Mouse (Mus musculus) gastrocnemius, adult 2 months (tissue): ENCODE measurements around the gene B4galt4. TPM values are rescaled to one million over a fixed set of nuclear protein-coding genes. Genes with fewer than 3 reads are reported as not detected.
"Not testable (repeated sequence)": the region's sequence is repeated elsewhere in the genome, so short reads cannot be mapped to it uniquely, and the experiment has no call there.

Source experiments
- DNase-seq: peaks from one replicate; pipeline ENCODE4 v3.0.0; 2022
- H3K27ac ChIP-seq: fragments of 200-600 bp; 2 replicates; pipeline ENCODE4 v1.8.1; 2022; ENCODE audit warnings: mild to moderate bottlenecking
- H3K4me3 ChIP-seq: fragments of 200-600 bp; 2 replicates; pipeline ENCODE4 v1.8.1; 2022; ENCODE audit warnings: mild to moderate bottlenecking, moderate library complexity
- CTCF ChIP-seq: fragments of 200-600 bp; IDR thresholded peaks from 2 replicates; pipeline ENCODE4 v1.8.1; 2022; ENCODE audit warnings: antibody characterized with exemption, mild to moderate bottlenecking, moderate library complexity
- intact Hi-C: fragments of 180-260 bp; cut with DNase I; formaldehyde crosslinking; loops from one replicate; pipeline ENCODE4 v1.15.1; 2025
- total RNA-seq, 2 experiments: library from RNA; stranded (reverse); gene quantifications; 2 replicates each; pipeline ENCODE4 v1.2.3; 2021

B4galt4 gene
- total RNA-seq, 2 experiments from 2014 or later = 3.3 to 7.0 TPM

DNA sequence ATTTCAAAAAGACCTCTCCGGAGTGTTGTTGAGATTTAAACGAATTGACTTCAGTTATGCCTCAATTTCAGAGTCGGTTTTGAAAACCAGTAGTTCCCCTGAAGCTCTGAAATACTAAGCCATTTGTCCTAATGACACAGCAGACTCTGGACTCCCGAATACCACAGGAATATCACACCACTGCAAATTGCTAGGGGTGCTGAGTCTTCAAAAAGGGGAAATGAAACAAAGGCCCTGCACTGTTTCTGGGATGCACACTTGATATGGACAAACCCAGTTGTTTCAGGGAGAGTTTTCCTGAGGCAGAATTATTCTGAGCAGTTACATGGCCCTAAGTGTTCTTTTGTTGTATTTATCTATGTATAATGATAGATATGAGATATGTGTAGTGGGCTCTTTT, 30.8 kb upstream of the B4galt4 start:
- peak; percentile 3 for DNase-seq
- no peak for TF ChIP-seq CTCF
- Histone ChIP-seq H3K4me3 (peak overlapping the region; percentile 90), H3K27ac (peak overlapping the region; percentile 97)
- intact Hi-C loops = no loop called here

DNA sequence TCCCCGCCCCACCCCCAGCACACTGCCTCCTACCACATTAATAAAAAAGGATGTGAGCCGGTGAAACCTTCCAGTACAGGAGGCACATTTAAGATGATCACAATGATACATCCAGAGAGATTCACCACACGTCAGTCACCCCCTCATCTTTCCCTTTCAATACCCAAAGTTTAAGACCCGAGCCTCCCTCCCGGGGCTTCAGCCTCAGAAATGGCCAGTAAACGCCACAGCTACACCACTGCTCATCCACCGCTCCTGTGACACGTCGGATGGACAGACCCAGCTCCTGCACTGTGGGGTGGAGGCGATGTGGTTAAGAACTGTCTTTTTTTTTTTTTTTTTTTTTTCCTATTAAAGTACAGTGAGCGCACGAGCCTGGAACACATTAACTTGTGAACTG, 30.0 kb upstream of the B4galt4 start:
- intact Hi-C loops = no loop called here
- DNase-seq = peak; percentile 21
- Histone ChIP-seq H3K27ac (peak overlapping the region; percentile 97), H3K4me3 (peak overlapping the region; percentile 90)
- no peak for TF ChIP-seq CTCF

DNA sequence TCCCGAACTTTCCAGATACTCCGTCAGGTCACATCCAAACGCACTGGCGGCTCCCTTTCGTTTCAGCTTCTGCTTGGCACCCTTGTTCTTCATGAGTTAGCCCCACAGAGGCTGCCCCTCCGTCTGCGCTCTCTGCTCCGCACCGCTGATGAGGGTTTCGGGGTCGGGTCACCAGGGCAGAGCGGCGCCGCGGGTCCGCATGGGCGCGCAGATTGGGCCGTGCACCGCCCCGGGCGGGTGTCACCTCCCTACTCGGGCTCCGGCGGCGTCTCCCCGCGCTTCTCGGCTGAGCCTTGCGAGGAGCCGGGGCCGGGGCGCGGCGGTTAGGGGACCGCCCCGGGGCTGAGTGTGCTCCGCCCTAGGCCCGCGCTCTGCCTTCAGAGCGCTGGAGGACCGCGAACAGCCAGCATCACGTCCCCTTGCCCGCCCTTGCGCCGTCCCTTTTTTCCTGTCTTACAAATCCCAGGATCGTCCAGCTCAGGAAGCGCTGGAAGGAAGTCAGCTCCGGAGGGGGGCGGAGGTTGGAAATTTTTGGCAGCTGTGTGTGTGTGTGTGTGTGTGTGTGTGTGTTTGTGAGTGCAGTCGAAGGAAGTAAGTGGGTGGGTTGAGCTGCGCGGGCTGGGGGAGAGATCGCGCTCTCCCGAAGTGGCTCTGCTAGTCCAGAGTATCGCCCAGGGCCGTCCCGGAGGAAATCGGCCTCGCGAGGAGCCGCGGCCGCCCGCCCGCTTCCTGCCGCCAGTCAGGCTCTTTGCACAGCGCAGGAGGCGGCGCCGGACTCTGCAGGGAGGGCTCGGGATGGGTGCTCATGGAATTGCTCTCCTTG, 29.3 kb upstream of the B4galt4 start, which contains the start of gene Arhgap31:
Gene Arhgap31, minus strand, starts transcription at position 694 of the 823 bp plus-strand sequence.
- peak; percentile 91 for DNase-seq
- TF ChIP-seq CTCF = no peak
- H3K4me3 ChIP-seq = peak within 1 kb of the TSS; percentile 90
- intact Hi-C loops = no loop called here
- peak within 1 kb of the TSS; percentile 97 for H3K27ac ChIP-seq

DNA sequence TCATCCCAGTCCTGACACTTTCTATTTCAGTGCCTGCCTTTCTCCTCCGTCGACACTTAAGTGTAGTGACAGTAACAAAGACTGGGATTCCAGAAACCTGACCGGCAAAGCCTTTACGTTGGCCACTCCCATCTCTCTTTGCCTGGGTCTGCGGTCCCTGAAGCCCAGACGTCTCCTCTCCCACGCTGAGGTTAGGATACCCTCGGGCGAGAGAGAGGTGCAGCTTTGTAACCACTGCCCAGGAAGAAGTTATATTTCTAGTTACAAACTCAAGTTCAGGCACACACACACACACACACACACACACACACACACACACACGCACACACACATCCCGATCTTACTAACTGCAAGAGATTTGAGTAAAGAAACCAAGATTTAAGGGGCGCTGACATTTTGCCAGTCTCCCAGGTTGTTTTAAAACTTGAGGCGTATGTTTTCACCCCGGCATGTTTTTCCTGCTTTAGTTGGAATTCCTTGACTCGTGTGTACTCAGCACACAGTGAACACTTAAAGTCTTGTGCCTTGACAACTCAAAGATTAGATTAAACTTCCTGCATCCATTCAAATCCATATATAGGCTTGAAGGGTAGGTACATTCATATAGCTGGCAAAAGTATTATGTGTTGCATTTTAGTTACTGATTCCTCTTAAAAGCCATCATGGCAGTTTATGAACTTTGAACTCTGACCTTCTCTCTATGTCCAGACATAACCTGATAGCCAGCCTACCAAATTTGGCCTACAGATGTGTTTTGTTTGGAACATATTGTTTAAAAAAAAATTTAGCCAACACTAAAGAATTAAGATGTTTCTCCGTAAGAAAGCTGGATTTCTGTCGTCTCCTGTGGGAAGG, 28.4 kb upstream of the B4galt4 start:
- peak overlapping the region; percentile 90 for H3K4me3 ChIP-seq
- H3K27ac ChIP-seq = peak overlapping the region; percentile 97
- intact Hi-C loops = no loop called here
- no peak for DNase-seq
- TF ChIP-seq CTCF = no peak

DNA sequence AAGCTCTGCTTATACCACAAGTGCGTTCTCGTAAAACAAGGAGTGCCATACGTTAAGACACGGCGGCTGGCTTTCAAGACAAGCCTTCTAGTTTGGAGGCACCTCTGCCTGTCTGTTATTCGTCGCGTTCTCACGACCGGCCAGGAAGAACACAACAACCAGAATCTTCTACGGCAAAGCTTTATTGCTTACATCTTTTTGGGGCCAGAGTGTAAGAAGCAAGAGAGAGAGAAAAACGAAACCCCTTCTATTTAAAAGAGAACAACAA, 27.9 kb upstream of the B4galt4 start:
- intact Hi-C loops, DNase-seq: not testable (repeated sequence)
- peak overlapping the region; percentile 97 for H3K27ac ChIP-seq
- peak overlapping the region; percentile 90 for H3K4me3 ChIP-seq

DNA sequence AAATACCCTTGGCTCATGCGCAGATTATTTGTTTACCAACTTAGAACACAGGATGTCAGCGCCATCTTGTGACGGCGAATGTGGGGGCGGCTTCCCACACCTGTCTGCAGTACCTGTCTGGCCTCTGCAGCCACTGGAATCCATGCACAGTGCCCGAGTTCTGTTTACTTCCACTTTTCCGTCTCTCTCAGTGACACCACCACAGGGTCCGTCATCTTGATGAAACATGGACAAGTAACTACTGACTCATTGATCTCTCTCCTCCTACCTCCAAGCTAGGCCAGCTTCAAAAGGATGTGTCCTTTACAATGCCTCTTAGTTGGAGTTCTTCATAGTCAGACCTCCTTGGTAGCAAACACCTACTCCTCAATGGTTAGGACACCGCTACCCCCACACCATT, 20.7 kb upstream of the B4galt4 start:
- peak overlapping the region; percentile 38; the same call in 1 of the 2 replicates for H3K27ac ChIP-seq
- no peak for DNase-seq
- no peak for TF ChIP-seq CTCF
- intact Hi-C loops = loop anchor here (10.0 kb wide), 1 partner anchor 187 kb away; no protein-coding TSS in a partner anchor
- H3K4me3 ChIP-seq = no peak overlapping the region

DNA sequence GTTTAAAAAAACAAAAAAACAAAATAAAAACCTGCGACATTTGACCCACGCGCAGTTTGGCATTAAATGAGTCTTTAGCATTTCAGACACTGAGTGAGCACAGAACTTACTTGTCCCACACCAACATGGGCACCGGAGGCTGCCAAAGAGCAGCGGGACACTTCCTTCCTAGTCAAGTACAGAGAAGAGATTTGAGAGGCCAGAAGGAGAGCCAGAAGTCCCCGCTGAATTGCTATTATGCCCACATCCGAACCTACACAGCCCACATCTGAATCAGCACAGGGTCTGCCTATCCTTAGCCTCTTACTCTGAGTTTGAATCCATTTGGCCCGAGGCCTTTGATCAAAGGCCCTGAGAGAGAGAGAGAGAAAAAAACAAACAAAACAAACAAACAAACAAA, 17.8 kb upstream of the B4galt4 start:
- intact Hi-C loops = loop anchor here (10.0 kb wide), 1 partner anchor 189 kb away; no protein-coding TSS in a partner anchor
- peak overlapping the region; percentile 86 for H3K27ac ChIP-seq
- H3K4me3 ChIP-seq = peak overlapping the region; percentile 63
- TF ChIP-seq CTCF = no peak
- DNase-seq = peak; percentile 16

DNA sequence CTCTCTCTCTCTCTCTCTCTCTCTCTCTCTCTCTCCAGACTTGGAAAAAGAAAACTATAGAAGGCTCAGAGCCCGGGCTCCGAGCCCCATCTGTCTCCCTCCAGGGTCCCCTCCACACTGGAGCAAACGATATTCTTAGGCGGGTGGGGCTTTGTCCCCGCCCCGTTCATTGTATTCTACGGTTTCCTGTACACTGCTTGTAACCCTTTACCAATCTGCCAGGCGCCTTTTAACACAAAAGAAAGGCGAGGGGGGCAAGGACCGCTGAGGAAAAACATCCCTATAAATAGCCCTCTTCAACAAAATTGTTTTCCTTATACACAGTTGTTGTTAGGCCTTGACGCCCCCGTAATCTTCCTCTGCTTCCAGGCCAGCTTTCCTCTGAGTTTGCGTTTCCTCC, 17.1 kb upstream of the B4galt4 start:
- Histone ChIP-seq H3K4me3 (peak overlapping the region; percentile 63), H3K27ac (peak overlapping the region; percentile 86)
- peak; percentile 40 for DNase-seq
- intact Hi-C loops = loop anchor here (10.0 kb wide), 1 partner anchor 190 kb away; no protein-coding TSS in a partner anchor
- TF ChIP-seq CTCF = no peak

DNA sequence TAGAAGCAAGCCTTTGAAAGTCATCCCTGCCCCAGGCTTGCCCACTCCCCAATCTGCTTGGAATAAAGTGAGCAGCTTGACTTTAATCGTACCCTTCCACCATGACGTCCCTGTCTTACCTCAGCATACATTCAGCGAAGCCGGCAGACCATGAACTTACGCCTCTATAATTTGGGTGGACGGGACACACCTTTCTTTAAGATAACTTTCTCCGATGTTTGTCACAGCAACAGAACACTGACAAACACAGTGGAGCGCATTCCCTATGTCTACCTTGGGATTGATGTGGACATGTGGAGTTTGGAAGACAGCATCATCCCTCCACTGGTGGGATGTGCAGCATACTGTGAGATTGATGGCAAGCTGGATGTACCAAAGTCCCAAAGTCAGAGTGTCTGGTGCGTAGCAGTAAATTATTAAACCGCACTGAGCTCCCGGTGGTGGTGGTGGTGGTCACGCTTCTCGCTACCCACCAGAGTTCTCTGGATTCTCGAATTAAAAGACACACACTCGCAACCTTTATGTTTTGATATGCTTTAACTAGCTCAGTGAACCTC, 13.4 kb upstream of the B4galt4 start:
- Histone ChIP-seq H3K4me3 (no peak overlapping the region), H3K27ac (peak overlapping the region; percentile 79)
- intact Hi-C loops = loop anchor here (10.0 kb wide), 1 partner anchor 194 kb away; no protein-coding TSS in a partner anchor
- TF ChIP-seq CTCF = no peak
- DNase-seq = no peak

DNA sequence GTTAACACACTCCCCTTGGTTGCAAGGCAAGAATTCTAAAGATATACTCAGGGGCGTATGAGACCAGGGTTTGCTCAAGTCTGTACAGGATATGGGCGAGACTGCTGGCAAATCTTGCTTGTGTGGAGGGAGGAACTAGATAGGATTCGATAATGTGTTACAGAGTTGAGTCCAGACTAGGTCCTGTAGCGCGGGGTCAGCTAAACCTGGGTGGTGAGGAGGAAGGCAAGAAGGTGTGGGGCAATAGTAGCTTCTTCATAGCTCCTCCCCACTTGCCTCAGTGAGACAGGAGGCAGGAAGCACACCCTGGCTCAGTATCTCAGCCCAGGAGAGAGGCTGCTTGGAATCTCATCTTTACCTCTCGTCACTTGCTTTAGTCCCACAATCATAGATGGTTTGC, 12.9 kb upstream of the B4galt4 start:
- TF ChIP-seq CTCF = no peak
- Histone ChIP-seq H3K27ac (peak overlapping the region; percentile 79), H3K4me3 (no peak overlapping the region)
- no peak for DNase-seq
- intact Hi-C loops = loop anchor here (10.0 kb wide), 1 partner anchor 194 kb away; no protein-coding TSS in a partner anchor

DNA sequence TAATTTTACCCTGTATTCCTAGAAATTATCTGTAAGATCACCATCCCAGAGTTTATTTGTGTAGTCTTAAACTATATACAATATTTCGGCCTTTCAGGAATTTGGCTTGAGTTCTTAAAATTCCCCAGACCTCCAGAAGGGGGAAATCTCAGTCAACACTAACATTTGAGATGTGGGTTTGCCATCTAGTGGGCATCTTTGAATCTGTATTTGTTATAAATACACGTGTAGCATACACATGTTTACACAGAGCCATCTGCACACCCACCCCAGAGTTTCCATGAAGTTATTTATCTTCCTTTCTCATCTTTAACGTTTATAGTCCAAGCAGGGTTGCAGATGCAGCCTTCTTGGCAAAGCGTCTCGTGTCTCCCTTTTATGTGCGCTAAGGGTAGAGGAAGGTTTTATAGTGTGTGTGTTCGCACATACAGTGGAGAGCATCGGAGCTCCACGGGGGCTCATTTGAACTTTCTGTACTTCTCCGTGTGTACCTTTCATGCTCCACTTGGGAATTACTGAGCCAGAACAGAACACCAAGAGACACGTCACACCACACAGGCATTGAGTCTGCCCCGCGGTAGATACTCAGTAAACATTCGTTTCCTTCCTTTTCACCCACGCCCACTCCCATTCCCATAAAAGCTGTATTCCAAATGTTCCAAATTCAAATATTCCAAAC, 12.3 kb upstream of the B4galt4 start:
- DNase-seq = no peak
- peak overlapping the region; percentile 79 for H3K27ac ChIP-seq
- peak overlapping the region; percentile 63 for H3K4me3 ChIP-seq
- intact Hi-C loops = loop anchor here (10.0 kb wide), 2 partner anchors 85 to 195 kb away; no protein-coding TSS in a partner anchor
- TF ChIP-seq CTCF = peak; percentile 88

DNA sequence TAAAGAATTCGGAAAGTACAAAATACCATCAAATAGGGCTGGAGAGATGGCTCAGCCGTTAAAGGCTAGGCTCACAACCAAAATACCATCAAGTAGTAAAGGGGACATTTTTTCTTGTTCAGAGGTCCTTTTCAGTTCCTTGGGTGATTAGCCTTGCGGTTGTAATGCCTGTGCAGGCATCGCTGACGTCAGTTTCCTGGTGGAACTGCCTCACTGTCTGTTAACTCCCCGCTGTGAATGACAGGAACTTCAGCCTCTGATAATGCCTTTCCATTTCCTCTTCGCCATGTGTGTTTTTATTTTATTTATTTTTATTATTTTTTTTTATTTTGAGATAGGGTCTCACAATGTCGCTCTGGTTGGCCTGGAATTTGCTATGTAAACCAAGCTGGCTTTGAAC, 11.1 kb upstream of the B4galt4 start:
- intact Hi-C loops = loop anchor here (10.0 kb wide), 1 partner anchor 84 kb away; no protein-coding TSS in a partner anchor
- peak; percentile 23 for DNase-seq

More for the DNA sequence above, 11.1 kb upstream of the B4galt4 start:
- Histone ChIP-seq H3K4me3 (peak overlapping the region; percentile 63), H3K27ac (peak overlapping the region; percentile 79)
- no peak for TF ChIP-seq CTCF
